Mouse (Mus musculus) forebrain, embryonic 11.5 days (tissue): ENCODE results near the gene Olfr641. TPM values are rescaled to one million over a fixed set of nuclear protein-coding genes. Genes with fewer than 3 reads are reported as not detected.

Experiments used
- ATAC-seq: fragments of 200-750 bp; cut with Nextera tagmentation; replicated peaks from 2 replicates; pipeline ENCODE4 v1.8.0; 2017; ENCODE audit warnings: moderate TSS enrichment; ENCODE audit not compliant: low FRiP score
- DNase-seq: peaks from one replicate; pipeline ENCODE4 v3.0.0-alpha.2; 2017; ENCODE audit warnings: low spot score
- H3K27ac ChIP-seq: fragments of 300-500 bp; sonication (generic); 2 replicates; pipeline ENCODE4 v1.5.1; 2014; ENCODE audit warnings: low read depth, low read length
- H3K27me3 ChIP-seq: fragments of 300-500 bp; sonication (generic); 2 replicates; pipeline ENCODE4 v1.6.1; 2014; ENCODE audit warnings: mild to moderate bottlenecking, low read length, mixed read lengths; ENCODE audit not compliant: control insufficient read depth, insufficient read depth
- H3K36me3 ChIP-seq: fragments of 300-500 bp; sonication (generic); 2 replicates; pipeline ENCODE4 v1.6.1; 2014; ENCODE audit warnings: mild to moderate bottlenecking, low read length, moderate library complexity, mixed read lengths; ENCODE audit not compliant: control insufficient read depth, insufficient read depth
- H3K4me1 ChIP-seq: fragments of 300-500 bp; sonication (generic); replicated peaks from 2 replicates; pipeline ENCODE4 v1.6.1; 2014; ENCODE audit warnings: low read length, mixed read lengths; ENCODE audit not compliant: control insufficient read depth, insufficient read depth
- H3K4me2 ChIP-seq: fragments of 300-500 bp; sonication (generic); 2 replicates; pipeline ENCODE4 v1.6.1; 2014; ENCODE audit warnings: low read depth, mild to moderate bottlenecking, low read length, moderate library complexity, mixed read lengths; ENCODE audit not compliant: severe bottlenecking
- H3K4me3 ChIP-seq: fragments of 300-500 bp; sonication (generic); 2 replicates; pipeline ENCODE4 v1.5.1; 2014; ENCODE audit warnings: low read depth, low read length
- H3K9ac ChIP-seq: fragments of 300-500 bp; sonication (generic); 2 replicates; pipeline ENCODE4 v1.6.1; 2014; ENCODE audit warnings: low read length
- H3K9me3 ChIP-seq: fragments of 300-500 bp; sonication (generic); 2 replicates; pipeline ENCODE4 v1.6.1; 2016; ENCODE audit warnings: low read length, mixed read lengths; ENCODE audit not compliant: control insufficient read depth
- WGBS: fragments of 180-500 bp; shearing (Covaris S2); extraction: QIAGEN DNeasy Blood & Tissue Kit; methylation state at CpG from one replicate; pipeline ENCODE4 v1.1.7; 2014; 5-methylcytosine and 5-hydroxymethylcytosine counted together
- polyA plus RNA-seq: library from polyadenylated mRNA; unstranded; fragments of >200 nt; fragmentation: Nextera tagmentation; extraction: Ambion mirVana; gene quantifications from 2 replicates; pipeline ENCODE4 v1.2.1, GENCODE M21; 2014

The Olfr641 gene
- polyA plus RNA-seq, 1 experiment from 2014 or later = not detected

DNA sequence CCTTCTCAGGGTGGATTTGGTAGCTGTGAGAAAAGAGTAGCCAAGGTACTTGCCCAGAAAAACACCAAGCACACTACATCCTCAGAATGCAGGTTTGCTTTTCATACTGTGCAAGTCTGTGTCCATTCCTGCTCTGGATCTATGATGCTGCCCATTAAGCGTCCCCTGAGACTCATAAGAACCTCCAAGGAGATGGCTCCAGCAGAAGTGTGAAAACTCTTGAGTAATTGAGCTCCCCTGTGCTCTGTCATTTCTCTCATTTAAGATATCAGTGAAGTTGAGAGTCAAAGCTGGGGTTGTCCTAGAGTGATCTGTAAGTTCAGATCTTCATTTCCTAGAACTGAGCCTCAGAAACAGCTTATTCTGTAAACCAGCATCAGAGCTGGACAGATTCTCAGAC, 17.3 kb downstream of the Olfr641 start, which contains the start of gene Olfr642:
Gene Olfr642, minus strand, starts transcription at position 101 of the 400 bp plus-strand sequence.
- Histone ChIP-seq H3K27ac (no peak within 1 kb of the TSS), H3K27me3 (no peaks in the 10 kb centered on the region), H3K9me3 (no peaks in the 10 kb centered on the region), H3K4me2 (no peak within 1 kb of the TSS), H3K4me1 (no peaks in the 10 kb centered on the region), H3K9ac (no peak within 1 kb of the TSS), H3K4me3 (no peak within 1 kb of the TSS), H3K36me3 (no peaks in the 10 kb centered on the region)
- no peak for ATAC-seq
- WGBS = 87% methylated on average over 1 of the region's 1 CpGs
- DNase-seq = no peak

DNA sequence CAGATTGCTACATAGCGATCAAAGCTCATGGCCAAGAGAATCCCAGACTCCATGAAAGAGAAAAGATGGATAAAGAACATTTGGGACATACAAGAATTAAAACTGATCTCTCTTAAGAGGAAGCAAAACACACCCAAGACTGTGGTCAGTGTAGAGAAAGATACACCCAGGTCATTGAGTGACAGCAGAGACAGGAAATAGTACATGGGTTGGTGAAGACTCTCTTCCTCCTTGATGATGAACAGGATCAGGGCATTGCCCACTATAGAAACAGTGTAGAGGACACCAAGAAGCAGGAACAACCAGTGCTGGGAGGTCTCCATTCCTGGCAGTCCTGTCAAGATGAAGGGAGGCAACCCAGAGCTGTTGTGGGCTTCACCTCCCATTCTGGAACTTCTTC, 24.0 kb downstream of the Olfr641 start:
- Histone ChIP-seq H3K4me3 (no peak overlapping the region), H3K36me3 (no peaks in the 10 kb centered on the region), H3K9me3 (no peaks in the 10 kb centered on the region), H3K27me3 (no peaks in the 10 kb centered on the region), H3K4me2 (no peak overlapping the region), H3K4me1 (no peaks in the 10 kb centered on the region), H3K9ac (no peak overlapping the region), H3K27ac (no peak overlapping the region)
- DNase-seq = no peak
- WGBS = 97% methylated on average over 1 of the region's 1 CpGs
- ATAC-seq = no peak

DNA sequence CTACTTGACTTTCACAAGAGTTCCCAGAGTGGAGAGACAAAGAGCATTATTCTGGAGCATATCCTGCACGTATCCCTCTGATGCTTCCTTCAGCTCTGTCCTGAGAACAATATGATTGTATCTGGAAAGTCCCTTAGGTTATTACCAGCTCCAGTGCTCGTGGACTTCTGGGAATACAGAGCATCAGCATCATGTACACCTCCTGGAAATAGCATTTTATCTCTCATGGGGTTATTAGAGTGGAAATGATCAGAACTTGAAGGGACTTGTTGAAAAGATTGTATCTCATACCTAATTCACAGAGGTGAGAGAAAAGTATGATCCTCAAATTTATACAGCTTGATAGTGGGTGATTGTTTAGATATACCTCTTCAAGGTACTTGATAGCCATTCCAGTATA, 26.1 kb downstream of the Olfr641 start, which contains the start of gene 4930516K23Rik:
Gene 4930516K23Rik, minus strand, starts transcription at position 101 of the 400 bp plus-strand sequence.
- DNase-seq (no peak), ATAC-seq (no peak)
- Histone ChIP-seq H3K9me3 (no peaks in the 10 kb centered on the region), H3K27me3 (no peaks in the 10 kb centered on the region), H3K36me3 (no peaks in the 10 kb centered on the region), H3K4me1 (no peaks in the 10 kb centered on the region), H3K9ac (no peak within 1 kb of the TSS), H3K4me3 (no peak within 1 kb of the TSS), H3K27ac (no peak within 1 kb of the TSS), H3K4me2 (no peak within 1 kb of the TSS)
- 50% methylated on average over 2 of the region's 2 CpGs for WGBS

GRCm38 (mm10) chr7:104071769-104072168, 36.5 kb downstream of the Olfr641 start, which contains the start of gene Olfr644:
Gene Olfr644 (minus strand): TSS chr7:104071869.
- Histone ChIP-seq H3K9me3 (no peaks in the 10 kb centered on the region), H3K4me2 (no peak within 1 kb of the TSS), H3K36me3 (no peaks in the 10 kb centered on the region), H3K4me3 (no peak within 1 kb of the TSS), H3K4me1 (no peaks in the 10 kb centered on the region), H3K27ac (no peak within 1 kb of the TSS), H3K27me3 (no peaks in the 10 kb centered on the region), H3K9ac (no peak within 1 kb of the TSS)
- 80% methylated on average over 2 of the region's 2 CpGs for WGBS
- ATAC-seq (no peak), DNase-seq (no peak)

DNA sequence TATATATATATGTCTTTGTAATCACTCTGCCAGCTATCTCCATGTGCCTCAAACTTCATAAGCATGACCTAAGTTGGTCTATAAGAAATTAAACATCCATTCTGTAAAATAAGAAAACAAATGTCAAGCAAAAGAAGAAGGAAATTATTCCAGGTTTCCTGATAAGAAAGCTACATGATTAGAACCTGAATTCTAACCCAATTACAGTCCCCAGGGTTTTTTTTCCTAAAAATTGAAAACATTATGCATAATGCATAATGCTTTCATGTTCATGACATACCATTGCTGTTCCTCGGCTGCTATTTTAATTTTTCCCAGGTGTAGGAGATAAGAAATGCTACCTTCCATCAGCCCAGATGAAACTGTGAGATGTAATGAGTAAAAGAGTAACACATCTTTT, 50.1 kb downstream of the Olfr641 start, which contains the start of gene Olfr645:
Gene Olfr645, minus strand, starts transcription at position 101 of the 400 bp plus-strand sequence.
- WGBS = 94% methylated on average over 1 of the region's 1 CpGs
- Histone ChIP-seq H3K4me2 (no peak within 1 kb of the TSS), H3K4me1 (no peaks in the 10 kb centered on the region), H3K9me3 (no peaks in the 10 kb centered on the region), H3K9ac (no peak within 1 kb of the TSS), H3K4me3 (no peak within 1 kb of the TSS), H3K36me3 (no peaks in the 10 kb centered on the region), H3K27ac (no peak within 1 kb of the TSS), H3K27me3 (no peaks in the 10 kb centered on the region)
- DNase-seq (no peak), ATAC-seq (no peak)

Other genes with a start within 250 kb of the Olfr641 start
- not detected in 2 replicates for gene Olfr67, start 243.6 kb upstream of the Olfr641 start, polyA plus RNA-seq
- gene Hbb-bt, start 221.4 kb upstream of the Olfr641 start, polyA plus RNA-seq = 770 and 789 TPM in 2 replicates
- 254 and 256 TPM in 2 replicates for gene Hbb-bs, start 207.3 kb upstream of the Olfr641 start, polyA plus RNA-seq
- gene Hbb-bh2, start 194.9 kb upstream of the Olfr641 start, polyA plus RNA-seq = not detected in 2 replicates
- 2,356 and 2,804 TPM in 2 replicates for gene Hbb-bh1, start 192.3 kb upstream of the Olfr641 start, polyA plus RNA-seq
- gene Hbb-y, start 182.2 kb upstream of the Olfr641 start, polyA plus RNA-seq = 10,747 and 11,615 TPM in 2 replicates
- not detected in 2 replicates for gene Olfr66, start 149.2 kb upstream of the Olfr641 start, polyA plus RNA-seq
- gene Olfr64, start 141.0 kb upstream of the Olfr641 start, polyA plus RNA-seq = not detected in 2 replicates
- gene Olfr65, start 132.0 kb upstream of the Olfr641 start, polyA plus RNA-seq = not detected in 2 replicates
- gene Olfr631, start 106.6 kb upstream of the Olfr641 start, polyA plus RNA-seq = not detected in 2 replicates
- 0.12 TPM in 1 of 2 replicates, not detected in the other for gene Olfr632, start 101.1 kb upstream of the Olfr641 start, polyA plus RNA-seq
- not detected in 2 replicates for gene Olfr633, start 91.0 kb upstream of the Olfr641 start, polyA plus RNA-seq
- 0.03 TPM in 1 of 2 replicates, not detected in the other for gene Olfr635, start 64.3 kb upstream of the Olfr641 start, polyA plus RNA-seq
- gene Olfr638, start 36.7 kb upstream of the Olfr641 start, polyA plus RNA-seq = not detected in 2 replicates
- gene Olfr639, start 18.1 kb upstream of the Olfr641 start, polyA plus RNA-seq = 0.04 TPM in 2 replicates
- not detected in 2 replicates for gene Olfr640, start 9.9 kb upstream of the Olfr641 start, polyA plus RNA-seq
- gene Olfr642, start 17.2 kb downstream of the Olfr641 start, polyA plus RNA-seq = not detected in 2 replicates
- gene 4930516K23Rik, start 26.0 kb downstream of the Olfr641 start, polyA plus RNA-seq = not detected in 2 replicates
- gene Olfr644, start 36.4 kb downstream of the Olfr641 start, polyA plus RNA-seq = not detected in 2 replicates
- gene Olfr645, start 50.0 kb downstream of the Olfr641 start, polyA plus RNA-seq = not detected in 2 replicates
- not detected in 2 replicates for gene Olfr646, start 69.4 kb downstream of the Olfr641 start, polyA plus RNA-seq
- not detected in 2 replicates for gene Ubqln5, start 94.4 kb downstream of the Olfr641 start, polyA plus RNA-seq
- gene Olfr643, start 102.0 kb downstream of the Olfr641 start, polyA plus RNA-seq = not detected in 2 replicates
- not detected in 2 replicates for gene Ubqln3, start 107.8 kb downstream of the Olfr641 start, polyA plus RNA-seq
- gene Ubqlnl, start 115.1 kb downstream of the Olfr641 start, polyA plus RNA-seq = not detected in 2 replicates
- gene Olfm5, start 129.4 kb downstream of the Olfr641 start, polyA plus RNA-seq = not detected in 2 replicates
- 0.27 and 0.40 TPM in 2 replicates for gene Olfr648, start 147.9 kb downstream of the Olfr641 start, polyA plus RNA-seq
- not detected in 2 replicates for gene Olfr649, start 160.5 kb downstream of the Olfr641 start, polyA plus RNA-seq
- gene Trim6, start 183.3 kb downstream of the Olfr641 start, polyA plus RNA-seq = 2.7 and 3.3 TPM in 2 replicates
- gene Trim34a, start 209.0 kb downstream of the Olfr641 start, polyA plus RNA-seq = 0.64 and 1.1 TPM in 2 replicates